Mouse (Mus musculus) kidney, adult 2 months (tissue): Measurements from ENCODE around the gene Cep128.
A peak's percentile ranks its signal among the peaks of the same experiment; 100 is the strongest.

Experiments
- CTCF ChIP-seq: fragments of 200-500 bp; conservative IDR thresholded peaks from 2 replicates; pipeline ENCODE4 v1.5.1; 2011; ENCODE audit warnings: low read depth, mild to moderate bottlenecking, control low read depth, low read length, moderate library complexity, mixed read lengths; ENCODE audit not compliant: insufficient read depth, insufficient read length
- POLR2A ChIP-seq: fragments of 200-500 bp; IDR thresholded peaks from one replicate; pipeline ENCODE4 v1.6.1; 2011; ENCODE audit warnings: low read depth, low read length, control low read depth

- TF ChIP-seq POLR2A = no peak
- TF ChIP-seq CTCF = peak; percentile 68
Measured at GRCm38 (mm10) chr12:91418791-91419190, 34.6 kb upstream of the Cep128 start.
